Mouse (Mus musculus): ENCODE measurements around the gene Nxn. TPM values are rescaled to one million over a fixed set of nuclear protein-coding genes. Genes with fewer than 3 reads are reported as not detected.

The Nxn gene
- polyA plus RNA-seq, 1 experiment from 2014 or later = 107 TPM

DNA sequence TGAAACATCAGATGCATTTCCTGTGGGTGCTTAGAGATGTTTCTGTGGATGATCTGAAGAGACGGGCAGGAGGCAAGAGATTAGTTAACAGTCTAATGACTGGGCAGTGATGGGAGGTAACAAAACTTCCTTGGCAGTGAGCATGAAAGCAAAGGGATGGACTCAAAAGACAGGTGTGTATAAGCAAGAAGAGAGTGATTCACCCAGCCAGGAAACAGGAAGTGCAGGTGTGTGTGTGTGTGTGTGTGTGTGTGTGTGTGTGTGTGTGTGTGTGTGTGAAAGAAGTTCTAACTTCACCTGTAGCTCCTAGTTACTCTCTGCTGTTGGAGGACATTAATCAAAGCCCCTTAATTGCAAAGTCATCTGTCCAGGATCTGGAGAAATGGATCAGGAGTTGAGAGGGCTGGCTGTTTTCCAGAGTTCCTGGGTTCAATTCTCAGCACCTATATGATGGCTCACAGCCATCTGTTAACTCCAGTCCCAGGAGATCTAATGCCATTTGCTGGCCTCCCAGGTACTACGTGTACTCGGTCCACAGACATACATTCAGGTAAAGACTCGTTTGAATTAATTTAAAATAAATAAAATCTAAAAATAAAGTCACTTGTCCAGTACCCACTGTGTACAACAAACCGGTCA lies 6.8 kb upstream of the Nxn start:
- H3K27me3 ChIP-seq = no peaks in the 10 kb centered on the region
- ChIA-PET POLR2A (interaction anchor here (1.5 kb wide), 1 partner anchor 233 kb away, joined by 3 read pairs; no protein-coding TSS in a partner anchor), CTCF (interaction anchor here (0.7 to 1.7 kb wide), 5 partner anchors 11 to 188 kb away, joined by 3 to 9 read pairs (median 3); partner anchors contain the start of genes Dbil5 and Gemin4)
- in situ Hi-C loops (cut with MboI; ENCODE audit: low pct_unique_long_range_greater_than_20kb) = loop anchor here (10.0 to 25.0 kb wide), 4 partner anchors 321 to 621 kb away; no protein-coding TSS in a partner anchor
- DNase-seq (ENCODE audit: low read depth, low spot score) (no peak), ATAC-seq (no peak)
- TF ChIP-seq CTCF (IDR thresholded peaks at IDR 0.05) = no peak

GRCm38 (mm10) chr11:76405113-76405512 lies 6.2 kb upstream of the Nxn start:
- TF ChIP-seq CTCF (IDR thresholded peaks at IDR 0.05) = no peak

DNA sequence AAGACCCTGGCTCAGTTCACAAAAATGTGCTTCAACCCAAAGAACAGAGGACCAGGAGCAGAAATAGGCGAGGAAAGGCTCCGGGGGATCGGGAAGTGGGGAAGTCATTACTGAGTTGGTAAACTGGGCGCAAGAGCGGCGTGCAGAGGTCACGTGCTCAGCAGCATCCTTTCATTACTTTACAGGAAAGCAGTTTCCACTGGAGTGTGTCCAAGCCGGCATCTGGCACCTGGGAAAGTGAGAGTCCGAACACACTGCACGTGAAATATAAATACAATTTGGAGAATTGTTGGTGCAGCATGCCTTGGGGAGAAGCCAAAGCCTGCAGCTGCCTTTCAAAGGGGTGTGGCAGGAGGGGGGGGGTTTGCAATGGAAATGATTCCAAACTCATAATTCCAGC lies 2.5 kb upstream of the Nxn start:
- ATAC-seq (no peak), DNase-seq (ENCODE audit: low read depth, low spot score) (no peak)
- no peak for TF ChIP-seq CTCF (IDR thresholded peaks at IDR 0.05)
- POLR2A ChIA-PET = no interaction called here
- CTCF ChIA-PET = no interaction called here
- no peaks in the 10 kb centered on the region for H3K27me3 ChIP-seq
- in situ Hi-C loops (cut with MboI; ENCODE audit: low pct_unique_long_range_greater_than_20kb) = loop anchor here (5.0 to 25.0 kb wide), 6 partner anchors 149 to 617 kb away; no protein-coding TSS in a partner anchor

More at GRCm38 (mm10) chr11:76405113-76405512, 6.2 kb upstream of the Nxn start:
- ChIA-PET CTCF (no interaction called here), POLR2A (no interaction called here)
- ATAC-seq = no peak
- in situ Hi-C loops (cut with MboI; ENCODE audit: low pct_unique_long_range_greater_than_20kb) = loop anchor here (10.0 to 25.0 kb wide), 4 partner anchors 320 to 620 kb away; no protein-coding TSS in a partner anchor
- DNase-seq (ENCODE audit: low read depth, low spot score) = no peak
- no peaks in the 10 kb centered on the region for H3K27me3 ChIP-seq

DNA sequence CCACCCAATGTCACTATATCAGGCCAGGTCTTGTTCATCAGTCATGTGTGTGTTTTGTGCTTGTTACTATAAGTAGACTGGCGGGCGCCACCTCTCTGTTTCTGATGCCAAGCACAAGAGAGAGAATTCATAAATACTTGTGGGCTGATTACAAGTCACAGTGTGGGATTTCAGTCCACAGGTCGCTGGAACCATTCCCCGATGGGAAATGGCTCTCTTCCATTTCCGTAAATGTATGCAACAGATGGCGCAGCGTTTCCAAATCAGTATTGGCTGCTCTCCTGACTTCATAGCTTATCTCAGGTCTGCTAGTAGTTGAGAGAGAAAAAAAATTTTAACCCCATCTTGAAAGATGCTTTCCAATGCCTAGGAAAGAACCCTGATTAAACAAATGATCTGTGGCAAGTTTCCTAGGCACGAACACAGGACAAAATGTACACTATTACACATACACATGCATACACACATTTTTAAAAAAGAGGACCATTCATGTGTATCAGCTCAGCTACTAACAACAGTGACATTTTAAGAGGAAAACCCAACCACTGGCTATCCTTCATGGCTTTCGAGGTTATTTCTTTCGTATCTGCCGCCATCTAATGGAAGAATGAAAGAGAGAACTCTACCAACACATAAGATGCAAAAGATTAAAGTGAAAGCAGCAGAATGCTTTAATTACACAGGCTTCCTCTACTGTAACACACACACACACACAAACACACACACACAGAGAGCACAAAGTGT lies 819 bp upstream of the Nxn start:
- H3K27me3 ChIP-seq = no peaks in the 10 kb centered on the region
- POLR2A ChIA-PET = interaction anchor here (1.2 to 2.1 kb wide), 6 partner anchors 31 to 148 kb away, joined by 3 to 7 read pairs (median 4); no protein-coding TSS in a partner anchor
- CTCF ChIA-PET = interaction anchor here (0.7 to 3.1 kb wide), 13 partner anchors 10 to 156 kb away, joined by 3 to 45 read pairs (median 4); partner anchors contain the start of genes Glod4 and Mrm3
- in situ Hi-C loops (cut with MboI; ENCODE audit: low pct_unique_long_range_greater_than_20kb) = loop anchor here (5.0 to 25.0 kb wide), 7 partner anchors 82 to 615 kb away; no protein-coding TSS in a partner anchor
- DNase-seq (ENCODE audit: low read depth, low spot score) (no peak), ATAC-seq (peak; percentile 53)
- peak; percentile 65 for TF ChIP-seq CTCF (IDR thresholded peaks at IDR 0.05)

GRCm38 (mm10) chr11:76398312-76398797 lies 585 bp downstream of the Nxn start:
- CTCF ChIA-PET = interaction anchor here (0.9 to 3.1 kb wide), 10 partner anchors 9 to 155 kb away, joined by 3 to 45 read pairs (median 5); partner anchors contain the start of genes Glod4 and Mrm3
- ATAC-seq = peak; percentile 37
- in situ Hi-C loops (cut with MboI; ENCODE audit: low pct_unique_long_range_greater_than_20kb) = loop anchor here (5.0 kb wide), 1 partner anchor 81 kb away; no protein-coding TSS in a partner anchor
- POLR2A ChIA-PET = interaction anchor here (0.7 to 2.1 kb wide), 14 partner anchors 11 to 1583 kb away, joined by 3 to 8 read pairs (median 4); partner anchors contain the start of genes Glod4 and Mrm3
- no peaks in the 10 kb centered on the region for H3K27me3 ChIP-seq
- no peak for DNase-seq (ENCODE audit: low read depth, low spot score)
- no peak for TF ChIP-seq CTCF (IDR thresholded peaks at IDR 0.05)

GRCm38 (mm10) chr11:76397650-76398311 lies 1.2 kb downstream of the Nxn start:
- DNase-seq (ENCODE audit: low read depth, low spot score) (no peak), ATAC-seq (peak; percentile 13)
- H3K27me3 ChIP-seq = no peaks in the 10 kb centered on the region
- in situ Hi-C loops (cut with MboI; ENCODE audit: low pct_unique_long_range_greater_than_20kb) = loop anchor here (5.0 kb wide), 1 partner anchor 80 kb away; no protein-coding TSS in a partner anchor
- CTCF ChIA-PET = interaction anchor here (0.9 to 3.1 kb wide), 5 partner anchors 12 to 154 kb away, joined by 3 to 45 read pairs (median 9); partner anchors contain the start of genes Glod4 and Mrm3
- no peak for TF ChIP-seq CTCF (IDR thresholded peaks at IDR 0.05)
- POLR2A ChIA-PET = interaction anchor here (0.7 to 2.1 kb wide), 10 partner anchors 11 to 1584 kb away, joined by 3 to 8 read pairs (median 4); partner anchors contain the start of genes Glod4 and Mrm3

DNA sequence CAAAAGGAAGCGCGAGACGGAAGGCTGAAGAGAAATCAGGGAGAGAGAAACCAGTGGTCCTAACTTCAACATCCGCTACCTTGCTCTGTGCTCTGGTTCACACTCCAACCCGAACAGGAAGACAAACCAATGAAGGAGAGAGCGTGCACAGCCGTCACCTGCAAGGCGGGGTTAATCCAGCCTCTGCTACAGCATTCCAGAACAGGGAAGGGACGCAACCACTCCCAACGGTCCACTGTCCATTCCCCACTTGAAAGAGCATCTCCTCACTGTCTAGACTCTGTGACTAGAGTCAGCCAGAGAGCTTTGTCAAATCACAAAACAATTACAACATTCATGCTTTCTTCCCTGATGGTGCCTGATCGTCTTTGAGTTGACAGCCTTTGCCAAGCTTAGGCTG lies 5.9 kb downstream of the Nxn start:
- ChIA-PET POLR2A (interaction anchor here (1.7 kb wide), 1 partner anchor 18 kb away, joined by 7 read pairs; no protein-coding TSS in a partner anchor), CTCF (interaction anchor here (1.3 to 2.0 kb wide), 3 partner anchors 21 to 140 kb away, joined by 3 to 8 read pairs (median 5); no protein-coding TSS in a partner anchor)
- ATAC-seq (no peak), DNase-seq (ENCODE audit: low read depth, low spot score) (no peak)
- no peak for TF ChIP-seq CTCF (IDR thresholded peaks at IDR 0.05)
- H3K27me3 ChIP-seq = no peaks in the 10 kb centered on the region
- in situ Hi-C loops (cut with MboI; ENCODE audit: low pct_unique_long_range_greater_than_20kb) = loop anchor here (5.0 kb wide), 1 partner anchor 46 kb away; no protein-coding TSS in a partner anchor

DNA sequence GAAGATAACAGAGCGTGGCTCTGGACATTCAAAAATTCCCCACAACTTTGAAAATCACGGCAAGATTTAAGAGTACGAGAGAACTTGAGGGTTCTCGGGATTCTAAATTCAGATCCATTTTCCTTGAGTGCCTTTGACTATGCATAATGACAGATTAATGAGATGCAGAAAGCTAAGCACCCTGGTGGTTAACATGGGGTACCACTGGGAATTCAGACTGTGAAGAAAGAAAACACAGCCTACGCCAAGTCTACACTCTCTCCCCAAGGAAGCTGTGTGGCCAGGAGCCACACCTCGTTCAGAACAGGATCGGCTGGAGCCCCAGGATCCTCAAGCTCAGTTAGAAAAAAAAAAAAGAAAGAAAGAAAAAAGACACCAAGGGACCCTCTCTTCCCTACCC lies 6.4 kb downstream of the Nxn start:
- in situ Hi-C loops (cut with MboI; ENCODE audit: low pct_unique_long_range_greater_than_20kb) = loop anchor here (5.0 kb wide), 1 partner anchor 45 kb away; no protein-coding TSS in a partner anchor

GRCm38 (mm10) chr11:76388711-76389110 lies 10.2 kb downstream of the Nxn start:
- no peak for TF ChIP-seq CTCF (IDR thresholded peaks at IDR 0.05)
- ATAC-seq (no peak), DNase-seq (ENCODE audit: low read depth, low spot score) (no peak)
- in situ Hi-C loops (cut with MboI; ENCODE audit: low pct_unique_long_range_greater_than_20kb) = no loop called here
- CTCF ChIA-PET = interaction anchor here (0.6 to 2.3 kb wide), 4 partner anchors 10 to 123 kb away, joined by 3 to 8 read pairs (median 4); partner anchors contain the start of gene Nxn
- H3K27me3 ChIP-seq = no peaks in the 10 kb centered on the region
- POLR2A ChIA-PET = interaction anchor here (0.7 to 0.9 kb wide), 2 partner anchors 12 to 91 kb away, joined by 3 to 4 read pairs; no protein-coding TSS in a partner anchor

More for the DNA sequence above, 6.4 kb downstream of the Nxn start:
- CTCF ChIA-PET = interaction anchor here (1.2 to 2.0 kb wide), 4 partner anchors 21 to 140 kb away, joined by 3 to 8 read pairs (median 4); no protein-coding TSS in a partner anchor
- ATAC-seq = no peak
- POLR2A ChIA-PET = interaction anchor here (1.1 to 1.7 kb wide), 3 partner anchors 10 to 77 kb away, joined by 3 to 7 read pairs (median 3); no protein-coding TSS in a partner anchor
- peak; percentile 25 for TF ChIP-seq CTCF (IDR thresholded peaks at IDR 0.05)
- H3K27me3 ChIP-seq = no peaks in the 10 kb centered on the region
- no peak for DNase-seq (ENCODE audit: low read depth, low spot score)
